14 mouse cellular contexts compared by ENCODE assay signal in genomic region chr9:72393869-72394341, GRCm38 (mm10). TPM values are rescaled to one million over a fixed set of nuclear protein-coding genes. Genes with fewer than 3 reads are reported as not detected.
DNase-seq lines count a peak whose midpoint lies in the region; ATAC-seq and TF ChIP-seq lines count a peak whose summit lies in the region.
"Had no signal": no experiment of that assay in that cellular context is flagged by ENCODE, and none has a peak within 500 bp of the region (broad histone marks: within the 10 kb centered on the region; RNA-seq: fewer than 3 reads in every experiment).

No protein-coding gene starts in this region.

- peak overlapping the region; percentile 5; the same call in 1 of the 2 replicates for H3K27ac ChIP-seq in heart, postnatal 0 days (ENCODE audit: low read depth)
- no peak overlapping the region for H3K27ac ChIP-seq in heart, embryonic 10.5 days
- 0 out of 2 replicates have a peak overlapping the region, but pooled peaks have one; percentile 39 for H3K27ac ChIP-seq in forebrain, embryonic 16.5 days (ENCODE audit: low read length)
- H3K27ac ChIP-seq: intestine, embryonic 15.5 days; macrophage had no signal

- H3K27me3 ChIP-seq in heart, postnatal 0 days (ENCODE audit: control insufficient read depth, insufficient read depth, low read length) = no peaks in the 10 kb centered on the region
- no peaks in the 10 kb centered on the region for H3K27me3 ChIP-seq in heart, embryonic 10.5 days (ENCODE audit: insufficient read depth, poor library complexity, severe bottlenecking)
- no peaks in the 10 kb centered on the region for H3K27me3 ChIP-seq in forebrain, embryonic 16.5 days (replicated peaks; ENCODE audit: control insufficient read depth, insufficient read depth, low read length)
- H3K27me3 ChIP-seq: intestine, embryonic 15.5 days had no signal

- H3K9me3 ChIP-seq in heart, postnatal 0 days (replicated peaks; ENCODE audit: control insufficient read depth, low read length) = no peaks in the 10 kb centered on the region
- H3K9me3 ChIP-seq in heart, embryonic 10.5 days = no peaks in the 10 kb centered on the region; the same call in 1 of the 2 replicates
- H3K9me3 ChIP-seq in forebrain, embryonic 16.5 days (ENCODE audit: control insufficient read depth, low read length) = no peaks in the 10 kb centered on the region
- H3K9me3 ChIP-seq: intestine, embryonic 15.5 days had no signal

- peak overlapping the region; percentile 35; the same call in 1 of the 2 replicates for H3K4me2 ChIP-seq in heart, postnatal 0 days (ENCODE audit: low read depth, low read length)
- H3K4me2 ChIP-seq in forebrain, embryonic 16.5 days (ENCODE audit: low read length) = no peak overlapping the region
- H3K4me2 ChIP-seq: intestine, embryonic 15.5 days; liver, embryonic 11.5 days had no signal

- no peak overlapping the region for H3K9ac ChIP-seq in heart, postnatal 0 days (replicated peaks; ENCODE audit: low read depth, low read length)
- 0 out of 2 replicates have a peak overlapping the region, but pooled peaks have one; percentile 11 for H3K9ac ChIP-seq in forebrain, embryonic 16.5 days (replicated peaks; ENCODE audit: low read depth, low read length)
- H3K9ac ChIP-seq: intestine, embryonic 15.5 days had no signal

- no peak for ATAC-seq in cerebellum, adult (ENCODE audit: insufficient number of reproducible peaks, low FRiP score, low TSS enrichment)
- ATAC-seq in heart, postnatal 0 days (ENCODE audit: insufficient read depth, low read depth) = no peak
- 0 out of 2 replicates have a peak, but pooled peaks have one; percentile 36 for ATAC-seq in forebrain, embryonic 16.5 days
- ATAC-seq: intestine, embryonic 15.5 days had no signal

- TF ChIP-seq CTCF in heart, postnatal 0 days (IDR thresholded peaks at IDR 0.05; ENCODE audit: low read depth) = no peak

- H3K4me1 ChIP-seq in heart, postnatal 0 days (ENCODE audit: control insufficient read depth, insufficient read depth) = no peaks in the 10 kb centered on the region
- H3K4me1 ChIP-seq in heart, embryonic 10.5 days = peaks cover 15% of the 10 kb centered on the region
- peaks cover 16% of the 10 kb centered on the region for H3K4me1 ChIP-seq in forebrain, embryonic 16.5 days (replicated peaks; ENCODE audit: control insufficient read depth, insufficient read depth, low read length)
- H3K4me1 ChIP-seq: intestine, embryonic 15.5 days had no signal

- TF ChIP-seq EP300 in heart, postnatal 0 days (IDR thresholded peaks at IDR 0.05; ENCODE audit: low read depth) = no peak

- no peaks in the 10 kb centered on the region for H3K36me3 ChIP-seq in heart, postnatal 0 days (replicated peaks; ENCODE audit: control insufficient read depth, insufficient read depth, low read length)
- no peaks in the 10 kb centered on the region for H3K36me3 ChIP-seq in heart, embryonic 10.5 days
- H3K36me3 ChIP-seq in forebrain, embryonic 16.5 days (ENCODE audit: control insufficient read depth, insufficient read depth) = no peaks in the 10 kb centered on the region
- H3K36me3 ChIP-seq: intestine, embryonic 15.5 days had no signal

- H3K4me3 ChIP-seq in heart, postnatal 0 days (ENCODE audit: low read depth, low read length) = no peak overlapping the region
- no peak overlapping the region for H3K4me3 ChIP-seq in heart, embryonic 10.5 days
- H3K4me3 ChIP-seq in forebrain, embryonic 16.5 days (replicated peaks; ENCODE audit: low read length) = no peak overlapping the region
- H3K4me3 ChIP-seq: erythroblast, embryonic 14.5 days; intestine, embryonic 15.5 days had no signal

- DNase-seq in cerebellum, adult 11-12 months = peak; percentile 7
- DNase-seq in heart, postnatal 0 days (ENCODE audit: low spot score) = no peak
- no peak for DNase-seq in heart, embryonic 10.5 days (ENCODE audit: low spot score)
- peak; percentile 80 for DNase-seq in thymus, postnatal 0 days (ENCODE audit: low spot score)
- DNase-seq in gastrocnemius, postnatal 10 days = no peak
- DNase-seq in spleen, postnatal 10 days (ENCODE audit: low spot score in 2 of 2) = no peak
- DNase-seq: kidney, postnatal 25 days; right cerebral cortex, adult 18-20 months had no signal

- WGBS in heart, postnatal 0 days = 38% methylated on average over 8 of the region's 8 CpGs
- 57% methylated on average over 8 of the region's 8 CpGs for WGBS in heart, embryonic 10.5 days
- 48% methylated on average over 8 of the region's 8 CpGs for WGBS in forebrain, embryonic 16.5 days

RNA-seq across cellular contexts. Expression of gene Mns1, which starts 43.9 kb away (rescaled TPM):
- 1.1 and 2.3 TPM in 2 replicates for total RNA-seq in heart, postnatal 0 days (2014; rRNA removed; ENCODE audit: low replicate concordance)
- 4.7 and 5.1 TPM in 2 replicates for polyA plus RNA-seq in heart, postnatal 0 days (2015; fragmentation: Nextera tagmentation; extraction: Ambion mirVana)
- 22.0 and 34.1 TPM in 2 replicates for polyA plus RNA-seq in heart, embryonic 10.5 days (2016; fragmentation: Nextera tagmentation; extraction: Ambion mirVana)
- polyA plus RNA-seq in forebrain, embryonic 16.5 days (2015; fragmentation: Nextera tagmentation; extraction: Ambion mirVana) = 12.1 and 16.4 TPM in 2 replicates
- polyA plus RNA-seq in thymus, postnatal 0 days (2015; fragmentation: Nextera tagmentation; extraction: Ambion mirVana) = 81.1 and 91.3 TPM in 2 replicates
- 1 to 10 TPM; 1.1 to 1.7 TPM for total RNA-seq in gastrocnemius, postnatal 10 days (2021)

Comparison
In these comparisons a context has a peak if more than half of its experiments do, and no peak if none do; other contexts are left out.
1. DNase-seq: peak in cerebellum, adult 11-12 months (single experiment) and thymus, postnatal 0 days (single experiment); none in heart, postnatal 0 days (single experiment), heart, embryonic 10.5 days (single experiment), gastrocnemius, postnatal 10 days (single experiment) and spleen, postnatal 10 days (0 of 2).